Mouse (Mus musculus) forebrain, embryonic 12.5 days (tissue): ENCODE data around the gene 7420426K07Rik. TPM values are rescaled to one million over a fixed set of nuclear protein-coding genes. Genes with fewer than 3 reads are reported as not detected.

ENCODE experiments used
- ATAC-seq: fragments of 200-750 bp; cut with Nextera tagmentation; 2 replicates; pipeline ENCODE4 v1.8.0; 2017; ENCODE audit warnings: moderate TSS enrichment; ENCODE audit not compliant: low FRiP score
- H3K27ac ChIP-seq: fragments of 300-500 bp; sonication (generic); 2 replicates; pipeline ENCODE4 v1.5.1; 2016; ENCODE audit warnings: mild to moderate bottlenecking
- H3K27me3 ChIP-seq: fragments of 300-500 bp; sonication (generic); 2 replicates; pipeline ENCODE4 v1.6.1; 2016; ENCODE audit warnings: mild to moderate bottlenecking
- H3K36me3 ChIP-seq: fragments of 300-500 bp; sonication (generic); replicated peaks from 2 replicates; pipeline ENCODE4 v1.6.1; 2016; ENCODE audit warnings: mild to moderate bottlenecking
- H3K4me1 ChIP-seq: fragments of 300-500 bp; sonication (generic); 2 replicates; pipeline ENCODE4 v1.6.1; 2016
- H3K4me2 ChIP-seq: fragments of 300-500 bp; sonication (generic); 2 replicates; pipeline ENCODE4 v1.6.1; 2016; ENCODE audit warnings: mild to moderate bottlenecking, moderate library complexity
- H3K4me3 ChIP-seq: fragments of 300-500 bp; sonication (generic); replicated peaks from 2 replicates; pipeline ENCODE4 v1.5.1; 2016; ENCODE audit warnings: mild to moderate bottlenecking
- H3K9ac ChIP-seq: fragments of 300-500 bp; sonication (generic); 2 replicates; pipeline ENCODE4 v1.6.1; 2016; ENCODE audit warnings: mild to moderate bottlenecking
- H3K9me3 ChIP-seq: fragments of 300-500 bp; sonication (generic); 2 replicates; pipeline ENCODE4 v1.6.1; 2016
- WGBS: fragments of 180-500 bp; shearing (Covaris S2); methylation state at CpG from one replicate; pipeline ENCODE4 v1.1.7; 2016; 5-methylcytosine and 5-hydroxymethylcytosine counted together
- polyA plus RNA-seq: library from polyadenylated mRNA; unstranded; fragments of >200 nt; fragmentation: Nextera tagmentation; extraction: Ambion mirVana; gene quantifications from 2 replicates; pipeline ENCODE4 v1.2.1, GENCODE M21; 2016

7420426K07Rik gene
- polyA plus RNA-seq: not detected in 2 replicates

GRCm38 (mm10) chr9:98902819-98903218 is at the start of gene 7420426K07Rik:
7420426K07Rik (plus strand) TSS chr9:98903119.
- H3K4me2 ChIP-seq: no peak within 1 kb of the TSS
- no peaks in the 10 kb centered on the region for H3K27me3 ChIP-seq
- no peak within 1 kb of the TSS for H3K9ac ChIP-seq
- H3K36me3 ChIP-seq: no peaks in the 10 kb centered on the region
- WGBS: 91% methylated on average over 2 of the region's 2 CpGs
- ATAC-seq: no peak
- H3K4me1 ChIP-seq: no peaks in the 10 kb centered on the region
- no peak within 1 kb of the TSS for H3K4me3 ChIP-seq
- H3K27ac ChIP-seq: no peak within 1 kb of the TSS
- H3K9me3 ChIP-seq: peaks cover 4% of the 10 kb centered on the region; the same call in 1 of the 2 replicates

DNA sequence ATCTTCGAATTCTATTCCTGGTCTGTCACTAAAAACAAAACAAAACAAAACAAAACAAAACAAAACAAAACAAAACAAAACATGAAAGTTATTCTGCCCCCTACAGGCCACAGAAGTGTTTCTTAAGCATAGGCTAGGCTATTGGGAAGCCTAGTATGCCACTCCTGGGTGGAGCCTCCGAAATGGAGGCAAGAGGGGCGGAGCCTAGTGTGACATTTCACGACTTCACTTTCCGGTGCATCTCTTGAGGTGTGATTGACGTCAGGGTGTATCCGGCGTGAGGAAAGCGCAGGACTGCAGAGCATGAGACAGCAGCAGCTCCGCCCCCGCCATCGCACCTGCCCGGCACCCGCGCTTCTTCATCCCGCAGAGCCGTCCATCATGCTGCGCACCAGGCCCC is 46.7 kb upstream of the 7420426K07Rik start, which contains the start of gene Prr23a2:
Gene Prr23a2 (plus strand): TSS at position 285 of the 400 bp plus-strand sequence.
- 85% methylated on average over 18 of the region's 18 CpGs for WGBS

GRCm38 (mm10) chr9:98863463-98863862 is 39.5 kb upstream of the 7420426K07Rik start:
- Histone ChIP-seq H3K4me1 (no peaks in the 10 kb centered on the region), H3K27ac (no peak overlapping the region), H3K9ac (no peak overlapping the region), H3K27me3 (no peaks in the 10 kb centered on the region; the same call in 1 of the 2 replicates), H3K4me2 (no peak overlapping the region), H3K4me3 (no peak overlapping the region), H3K36me3 (no peaks in the 10 kb centered on the region), H3K9me3 (peaks cover 7% of the 10 kb centered on the region; the same call in 1 of the 2 replicates)
- WGBS: 76% methylated on average over 3 of the region's 3 CpGs
- ATAC-seq: no peak

More for the DNA sequence above, 46.7 kb upstream of the 7420426K07Rik start, which contains the start of gene Prr23a2:
- H3K9ac ChIP-seq: no peak within 1 kb of the TSS
- no peak within 1 kb of the TSS for H3K27ac ChIP-seq
- H3K4me3 ChIP-seq: no peak within 1 kb of the TSS
- H3K9me3 ChIP-seq: no peaks in the 10 kb centered on the region
- H3K27me3 ChIP-seq: no peaks in the 10 kb centered on the region
- H3K4me1 ChIP-seq: no peaks in the 10 kb centered on the region
- ATAC-seq: no peak
- no peak within 1 kb of the TSS for H3K4me2 ChIP-seq
- no peaks in the 10 kb centered on the region for H3K36me3 ChIP-seq

DNA sequence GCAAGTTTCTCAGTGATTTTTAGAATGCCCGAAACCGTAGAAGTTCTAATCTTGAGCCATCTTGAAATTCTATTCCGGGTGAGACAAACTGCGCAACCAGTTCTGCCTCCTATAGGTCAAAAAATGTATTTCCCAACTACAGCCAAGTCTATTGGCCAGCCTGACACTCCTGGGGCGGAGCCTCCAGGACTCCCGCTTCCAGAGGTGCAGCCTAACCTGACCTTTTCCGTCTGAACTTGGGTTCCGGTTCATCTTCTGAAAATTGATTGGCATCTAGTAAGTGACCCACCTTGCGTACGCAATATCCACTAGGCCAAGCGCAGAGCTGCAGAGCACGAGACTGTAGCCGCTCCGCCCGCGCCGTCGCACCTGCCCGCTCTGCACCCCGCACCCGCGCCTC is 38.3 kb upstream of the 7420426K07Rik start, which contains the start of gene Prr23a3:
Gene Prr23a3 (plus strand): TSS at position 197 of the 400 bp plus-strand sequence.
- Histone ChIP-seq H3K4me3 (0 out of 2 replicates have a peak within 1 kb of the TSS, but pooled peaks have one; percentile 2), H3K27me3 (no peaks in the 10 kb centered on the region; the same call in 1 of the 2 replicates), H3K9me3 (peaks cover 7% of the 10 kb centered on the region; the same call in 1 of the 2 replicates), H3K27ac (no peak within 1 kb of the TSS), H3K9ac (no peak within 1 kb of the TSS), H3K36me3 (no peaks in the 10 kb centered on the region), H3K4me1 (no peaks in the 10 kb centered on the region), H3K4me2 (no peak within 1 kb of the TSS)
- ATAC-seq: no peak
- 71% methylated on average over 22 of the region's 22 CpGs for WGBS

- Histone ChIP-seq H3K27me3 (no peaks in the 10 kb centered on the region), H3K4me3 (no peak overlapping the region), H3K9ac (no peak overlapping the region), H3K36me3 (no peaks in the 10 kb centered on the region), H3K4me1 (no peaks in the 10 kb centered on the region), H3K9me3 (peaks cover 17% of the 10 kb centered on the region), H3K27ac (no peak overlapping the region), H3K4me2 (no peak overlapping the region)
- ATAC-seq: no peak
- WGBS: 74% methylated on average over 1 of the region's 1 CpGs
These were observed 1.4 kb upstream of the 7420426K07Rik start for GRCm38 (mm10) chr9:98901486-98901885.

GRCm38 (mm10) chr9:98920629-98921523 is 18.0 kb downstream of the 7420426K07Rik start:
- no peak overlapping the region for H3K9ac ChIP-seq
- H3K4me2 ChIP-seq: no peak overlapping the region
- no peaks in the 10 kb centered on the region for H3K36me3 ChIP-seq
- H3K27ac ChIP-seq: no peak overlapping the region
- 94% methylated on average over 5 of the region's 5 CpGs for WGBS
- no peak overlapping the region for H3K4me3 ChIP-seq
- peaks cover 6% of the 10 kb centered on the region; the same call in 1 of the 2 replicates for H3K4me1 ChIP-seq
- no peaks in the 10 kb centered on the region for H3K27me3 ChIP-seq
- no peak for ATAC-seq
- no peaks in the 10 kb centered on the region for H3K9me3 ChIP-seq

DNA sequence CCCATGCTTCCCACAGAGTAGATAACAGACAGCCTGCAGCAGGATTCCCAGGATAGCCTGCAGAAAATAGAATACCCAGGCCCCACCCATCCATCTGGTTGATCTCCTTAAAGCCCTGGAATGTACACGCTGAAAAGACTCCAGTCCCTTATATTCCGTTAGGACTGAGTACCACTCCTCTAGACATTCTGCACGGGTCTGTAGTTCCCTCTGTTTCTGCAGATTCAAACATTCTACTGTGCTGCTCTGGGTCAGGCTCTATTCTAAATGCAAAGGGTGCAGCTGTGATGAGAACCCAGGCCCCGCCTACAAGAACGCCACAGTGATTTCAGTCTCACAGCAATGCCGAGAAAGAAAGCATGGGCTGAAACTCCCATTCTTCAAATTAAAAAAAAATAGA is 20.2 kb downstream of the 7420426K07Rik start:
- H3K27ac ChIP-seq: no peak overlapping the region
- no peak for ATAC-seq
- no peak overlapping the region for H3K9ac ChIP-seq
- no peaks in the 10 kb centered on the region for H3K36me3 ChIP-seq
- no peak overlapping the region for H3K4me2 ChIP-seq
- H3K4me3 ChIP-seq: no peak overlapping the region
- peaks cover 6% of the 10 kb centered on the region; the same call in 1 of the 2 replicates for H3K4me1 ChIP-seq
- no peaks in the 10 kb centered on the region for H3K9me3 ChIP-seq
- WGBS: 21% methylated on average over 6 of the region's 6 CpGs
- H3K27me3 ChIP-seq: no peaks in the 10 kb centered on the region

GRCm38 (mm10) chr9:98924183-98924582 is 21.3 kb downstream of the 7420426K07Rik start:
- H3K9me3 ChIP-seq: no peaks in the 10 kb centered on the region
- H3K27ac ChIP-seq: no peak overlapping the region
- peaks cover 6% of the 10 kb centered on the region; the same call in 1 of the 2 replicates for H3K4me1 ChIP-seq
- H3K27me3 ChIP-seq: no peaks in the 10 kb centered on the region
- no peak overlapping the region for H3K4me2 ChIP-seq
- no peaks in the 10 kb centered on the region for H3K36me3 ChIP-seq
- WGBS: 61% methylated on average over 6 of the region's 6 CpGs
- ATAC-seq: no peak
- no peak overlapping the region for H3K4me3 ChIP-seq
- no peak overlapping the region for H3K9ac ChIP-seq

- no peaks in the 10 kb centered on the region for H3K36me3 ChIP-seq
- H3K4me2 ChIP-seq: no peak overlapping the region
- no peak overlapping the region for H3K9ac ChIP-seq
- no peak overlapping the region for H3K27ac ChIP-seq
- peaks cover 4% of the 10 kb centered on the region; the same call in 1 of the 2 replicates for H3K27me3 ChIP-seq
- peaks cover 8% of the 10 kb centered on the region for H3K4me1 ChIP-seq
- no peak overlapping the region for H3K4me3 ChIP-seq
- 93% methylated on average over 2 of the region's 2 CpGs for WGBS
- no peaks in the 10 kb centered on the region for H3K9me3 ChIP-seq
- ATAC-seq: no peak
These were observed 26.6 kb downstream of the 7420426K07Rik start for GRCm38 (mm10) chr9:98929496-98929895.

GRCm38 (mm10) chr9:98932931-98933330 is 30.0 kb downstream of the 7420426K07Rik start:
- WGBS: 4% methylated on average over 6 of the region's 6 CpGs
- H3K4me2 ChIP-seq: no peak overlapping the region
- peaks cover 18% of the 10 kb centered on the region; the same call in 1 of the 2 replicates for H3K27me3 ChIP-seq
- H3K9ac ChIP-seq: no peak overlapping the region
- no peaks in the 10 kb centered on the region for H3K36me3 ChIP-seq
- peaks cover 14% of the 10 kb centered on the region for H3K4me1 ChIP-seq
- no peak overlapping the region for H3K4me3 ChIP-seq
- no peak overlapping the region for H3K27ac ChIP-seq
- no peaks in the 10 kb centered on the region for H3K9me3 ChIP-seq
- ATAC-seq: no peak

DNA sequence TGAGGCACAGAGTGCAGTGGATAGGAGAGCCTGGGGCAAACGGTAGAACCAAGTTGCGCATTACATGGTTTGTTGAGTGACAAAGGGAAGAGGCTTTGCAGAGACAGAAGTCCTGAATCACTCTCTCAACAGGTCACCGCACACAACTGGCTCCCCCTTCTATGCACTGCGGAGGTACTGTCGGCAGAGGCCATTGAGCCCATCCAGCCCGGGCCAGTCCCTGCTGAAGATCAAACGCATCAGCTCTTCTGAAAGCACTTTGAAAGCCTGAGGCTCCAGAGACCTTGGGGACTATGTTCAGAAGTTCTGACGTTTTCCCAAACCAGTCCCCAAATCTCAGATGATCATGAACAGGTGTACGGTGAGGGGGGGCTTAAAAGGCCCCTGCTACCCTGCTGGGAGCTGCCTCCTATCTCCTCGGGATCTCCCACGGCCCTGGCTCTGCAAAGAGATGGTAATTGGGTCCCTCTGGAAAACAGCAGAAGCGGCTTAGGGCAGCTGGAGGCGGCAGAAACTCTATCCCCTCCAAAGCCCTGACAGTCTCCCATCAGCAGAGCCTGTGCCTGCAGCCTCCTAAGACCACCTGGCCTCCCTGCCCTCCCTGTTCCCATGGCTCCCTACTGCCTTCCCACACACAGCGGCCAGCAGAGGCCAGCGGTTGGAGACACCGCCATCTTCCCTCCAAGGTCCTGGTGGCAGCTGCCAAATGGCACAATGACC is 32.4 kb downstream of the 7420426K07Rik start:
- no peak overlapping the region for H3K27ac ChIP-seq
- peaks cover 18% of the 10 kb centered on the region; the same call in 1 of the 2 replicates for H3K27me3 ChIP-seq
- H3K9me3 ChIP-seq: no peaks in the 10 kb centered on the region
- H3K4me2 ChIP-seq: no peak overlapping the region
- H3K4me3 ChIP-seq: no peak overlapping the region
- H3K9ac ChIP-seq: no peak overlapping the region
- WGBS: 17% methylated on average over 16 of the region's 16 CpGs
- H3K4me1 ChIP-seq: peaks cover 14% of the 10 kb centered on the region
- no peaks in the 10 kb centered on the region for H3K36me3 ChIP-seq
- ATAC-seq: no peak

GRCm38 (mm10) chr9:98939290-98939689 is 36.4 kb downstream of the 7420426K07Rik start:
- no peak overlapping the region for H3K9ac ChIP-seq
- no peak for ATAC-seq
- no peaks in the 10 kb centered on the region for H3K36me3 ChIP-seq
- no peak overlapping the region for H3K4me2 ChIP-seq
- peaks cover 6% of the 10 kb centered on the region; the same call in 1 of the 2 replicates for H3K4me1 ChIP-seq
- no peaks in the 10 kb centered on the region for H3K9me3 ChIP-seq
- no peak overlapping the region for H3K27ac ChIP-seq
- H3K4me3 ChIP-seq: no peak overlapping the region
- WGBS: 25% methylated on average over 2 of the region's 2 CpGs
- H3K27me3 ChIP-seq: peaks cover 16% of the 10 kb centered on the region; the same call in 1 of the 2 replicates
